Mouse (Mus musculus) gastrocnemius, postnatal 36 days (tissue): ENCODE measurements at regions not wholly inside any gene's neighbourhood (a gene's known extent, or its start where the extent isn't known, plus 50 kb on each side); places are given as distances from the start of the nearest gene placed in this dataset.

Experiments used
- DNase-seq, 2 experiments: peaks; one replicate each; pipeline ENCODE4 v3.0.0; 2022
- intact Hi-C: fragments of 180-260 bp; cut with DNase I; formaldehyde crosslinking; loops from one replicate; pipeline ENCODE4 v1.15.1; 2025

GRCm38 (mm10) chr8:126753059-126753855, 159.5 kb upstream of the Irf2bp2 start:
- intact Hi-C loops, result no loop called here
- DNase-seq, result no peak

GRCm38 (mm10) chr8:126751416-126752140, 157.8 kb upstream of the Irf2bp2 start:
- intact Hi-C loops, result no loop called here
- DNase-seq, result no peak

GRCm38 (mm10) chr8:126745992-126746775, 152.4 kb upstream of the Irf2bp2 start:
- intact Hi-C loops, result loop anchor here (5.0 kb wide), 1 partner anchor 161 kb away; no protein-coding TSS in a partner anchor

GRCm38 (mm10) chr8:126744747-126745382, 151.1 kb upstream of the Irf2bp2 start:
- intact Hi-C loops, result loop anchor here (5.0 kb wide), 1 partner anchor 162 kb away; no protein-coding TSS in a partner anchor
- no peak for DNase-seq

More at GRCm38 (mm10) chr8:126745992-126746775, 152.4 kb upstream of the Irf2bp2 start:
- no peak for DNase-seq

GRCm38 (mm10) chr8:126743296-126743695, 149.5 kb upstream of the Irf2bp2 start:
- intact Hi-C loops, result no loop called here
- DNase-seq, result no peak

GRCm38 (mm10) chr8:126742081-126742480, 148.3 kb upstream of the Irf2bp2 start:
- intact Hi-C loops, result no loop called here
- no peak for DNase-seq

GRCm38 (mm10) chr8:126741031-126741430, 147.2 kb upstream of the Irf2bp2 start:
- intact Hi-C loops, result no loop called here
- DNase-seq, result no peak

- no peak for DNase-seq
- intact Hi-C loops, result loop anchor here (5.0 kb wide), 2 partner anchors 122 to 242 kb away; no protein-coding TSS in a partner anchor
Measured at GRCm38 (mm10) chr8:126739768-126740167, 146.0 kb upstream of the Irf2bp2 start.

GRCm38 (mm10) chr8:126737032-126737431, 143.2 kb upstream of the Irf2bp2 start:
- intact Hi-C loops, result loop anchor here (2.0 to 5.0 kb wide), 4 partner anchors 70 to 240 kb away; no protein-coding TSS in a partner anchor

GRCm38 (mm10) chr8:126736441-126736962, 142.7 kb upstream of the Irf2bp2 start:
- intact Hi-C loops, result loop anchor here (2.0 to 5.0 kb wide), 4 partner anchors 70 to 239 kb away; no protein-coding TSS in a partner anchor
- peak in 1 of 2 experiments; percentile 82 for DNase-seq

More at GRCm38 (mm10) chr8:126737032-126737431, 143.2 kb upstream of the Irf2bp2 start:
- DNase-seq, result no peak

- DNase-seq, result peak; percentile 93 to 95
- intact Hi-C loops, result loop anchor here (2.0 to 5.0 kb wide), 6 partner anchors 65 to 238 kb away; no protein-coding TSS in a partner anchor
Measured at GRCm38 (mm10) chr8:126735488-126736440, 142.0 kb upstream of the Irf2bp2 start.

- intact Hi-C loops, result loop anchor here (2.0 to 5.0 kb wide), 4 partner anchors 64 to 238 kb away; no protein-coding TSS in a partner anchor
- no peak for DNase-seq
Measured at GRCm38 (mm10) chr8:126734743-126735487, 141.1 kb upstream of the Irf2bp2 start.

GRCm38 (mm10) chr8:126733779-126734178, 140.0 kb upstream of the Irf2bp2 start:
- no peak for DNase-seq
- intact Hi-C loops, result loop anchor here (2.0 kb wide), 2 partner anchors 63 to 139 kb away; no protein-coding TSS in a partner anchor

GRCm38 (mm10) chr8:126733307-126733706, 139.5 kb upstream of the Irf2bp2 start:
- no peak for DNase-seq

GRCm38 (mm10) chr8:126730017-126730631, 136.3 kb upstream of the Irf2bp2 start:
- no peak for DNase-seq
- intact Hi-C loops, result no loop called here

More at GRCm38 (mm10) chr8:126733307-126733706, 139.5 kb upstream of the Irf2bp2 start:
- intact Hi-C loops, result no loop called here

GRCm38 (mm10) chr8:126728987-126729632, 135.3 kb upstream of the Irf2bp2 start:
- intact Hi-C loops, result no loop called here
- DNase-seq, result no peak

GRCm38 (mm10) chr8:126728135-126728534, 134.3 kb upstream of the Irf2bp2 start:
- intact Hi-C loops, result no loop called here
- DNase-seq, result no peak
